In the genomic region with DNA sequence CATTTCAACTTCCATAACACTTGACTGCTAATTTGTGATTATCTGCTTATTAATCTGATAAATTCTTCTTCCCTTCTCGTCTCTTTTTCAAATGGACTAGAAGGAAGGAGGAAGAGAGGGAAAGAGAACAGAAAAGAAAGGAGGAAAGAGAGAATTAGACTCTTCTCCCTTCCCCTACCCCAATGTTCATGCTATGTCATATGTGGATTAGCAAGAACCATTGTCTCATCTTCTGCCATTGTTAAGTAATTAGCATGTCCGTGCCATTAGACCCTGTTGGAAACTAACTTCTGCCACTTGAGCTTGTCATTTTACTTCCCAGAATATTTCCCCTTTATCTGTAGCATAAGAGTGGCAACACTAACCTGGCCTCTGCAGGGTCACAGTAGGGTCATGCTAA, we compare ENCODE assay signal across 10 mouse cellular contexts.
DNase-seq lines count a peak whose midpoint lies in the region; ATAC-seq and TF ChIP-seq lines count a peak whose summit lies in the region.
"Had no signal": no experiment of that assay in that cellular context is flagged by ENCODE, and none has a peak within 500 bp of the region (broad histone marks: within the 10 kb centered on the region; RNA-seq: fewer than 3 reads in every experiment).

No protein-coding gene starts in this region.

- no peak for TF ChIP-seq EP300 in stomach, postnatal 0 days (optimal IDR thresholded peaks at IDR 0.05)

- intact Hi-C loops in heart, postnatal 10 days (cut with DNase I): loop anchor here (2.0 to 10.0 kb wide), 4 partner anchors 18 to 624 kb away; a partner anchor contains a TSS

- no peaks in the 10 kb centered on the region for H3K9me3 ChIP-seq in heart, embryonic 10.5 days
- no peaks in the 10 kb centered on the region for H3K9me3 ChIP-seq in stomach, embryonic 16.5 days (replicated peaks; ENCODE audit: control insufficient read depth, low read length)
- H3K9me3 ChIP-seq in stomach, postnatal 0 days (ENCODE audit: control insufficient read depth, low read length): no peaks in the 10 kb centered on the region
- H3K9me3 ChIP-seq in midbrain, embryonic 12.5 days: no peaks in the 10 kb centered on the region
- H3K9me3 ChIP-seq: embryonic facial prominence, embryonic 12.5 days; megakaryocyte, embryonic 14.5 days had no signal

- WGBS in heart, embryonic 10.5 days: 21% methylated on average over 2 of the region's 2 CpGs
- WGBS in stomach, embryonic 16.5 days: 23% methylated on average over 2 of the region's 2 CpGs
- 21% methylated on average over 2 of the region's 2 CpGs for WGBS in stomach, postnatal 0 days
- WGBS in midbrain, embryonic 12.5 days: 19% methylated on average over 2 of the region's 2 CpGs

- DNase-seq in heart, embryonic 10.5 days (ENCODE audit: low spot score): no peak
- DNase-seq in heart, postnatal 10 days: no peak
- no peak for DNase-seq in stomach, postnatal 0 days (ENCODE audit: low spot score)
- DNase-seq in spleen, postnatal 4 days (ENCODE audit: low spot score in 2 of 2): no peak

- H3K4me3 ChIP-seq in heart, embryonic 10.5 days: no peak overlapping the region
- no peak overlapping the region for H3K4me3 ChIP-seq in stomach, embryonic 16.5 days (replicated peaks; ENCODE audit: low read length)
- no peak overlapping the region for H3K4me3 ChIP-seq in stomach, postnatal 0 days (ENCODE audit: low read depth, low read length)
- no peak overlapping the region for H3K4me3 ChIP-seq in midbrain, embryonic 12.5 days
- H3K4me3 ChIP-seq: embryonic facial prominence, embryonic 12.5 days had no signal

- H3K4me1 ChIP-seq in heart, embryonic 10.5 days: peaks cover 3% of the 10 kb centered on the region; the same call in 1 of the 2 replicates
- H3K4me1 ChIP-seq in stomach, embryonic 16.5 days (ENCODE audit: control insufficient read depth, insufficient read depth, low read length): no peaks in the 10 kb centered on the region; the same call in 1 of the 2 replicates
- no peaks in the 10 kb centered on the region for H3K4me1 ChIP-seq in stomach, postnatal 0 days (replicated peaks; ENCODE audit: control insufficient read depth, insufficient read depth)
- H3K4me1 ChIP-seq in midbrain, embryonic 12.5 days: 0 out of 2 replicates have a peak, but pooled peaks cover 2% of the 10 kb centered on the region
- H3K4me1 ChIP-seq: embryonic facial prominence, embryonic 12.5 days had no signal

- no peaks in the 10 kb centered on the region for H3K36me3 ChIP-seq in heart, embryonic 10.5 days
- H3K36me3 ChIP-seq in stomach, embryonic 16.5 days (ENCODE audit: control insufficient read depth, insufficient read depth, low read length): no peaks in the 10 kb centered on the region
- no peaks in the 10 kb centered on the region for H3K36me3 ChIP-seq in stomach, postnatal 0 days (ENCODE audit: control insufficient read depth, insufficient read depth, low read length)
- H3K36me3 ChIP-seq in midbrain, embryonic 12.5 days: no peaks in the 10 kb centered on the region
- H3K36me3 ChIP-seq: embryonic facial prominence, embryonic 12.5 days had no signal

- no peak for ATAC-seq in stomach, embryonic 16.5 days (ENCODE audit: insufficient read depth, low FRiP score)
- no peak for ATAC-seq in stomach, postnatal 0 days (ENCODE audit: low FRiP score, low TSS enrichment)
- 0 out of 2 replicates have a peak, but pooled peaks have one; percentile 21 for ATAC-seq in midbrain, embryonic 12.5 days (ENCODE audit: low FRiP score, low read depth)
- ATAC-seq in monocyte, adult 5-6 weeks (replicated peaks; ENCODE audit: insufficient number of reproducible peaks, low FRiP score, low TSS enrichment, poor library complexity, severe bottlenecking): no peak
- ATAC-seq in megakaryocyte progenitor cell, adult 5-6 weeks (replicated peaks; ENCODE audit: poor library complexity): no peak

- no peak overlapping the region for H3K9ac ChIP-seq in stomach, embryonic 16.5 days (ENCODE audit: low read length)
- no peak overlapping the region for H3K9ac ChIP-seq in stomach, postnatal 0 days (ENCODE audit: low read length)
- no peak overlapping the region for H3K9ac ChIP-seq in midbrain, embryonic 12.5 days (replicated peaks)
- H3K9ac ChIP-seq: embryonic facial prominence, embryonic 12.5 days had no signal

- no peaks in the 10 kb centered on the region for H3K27me3 ChIP-seq in heart, embryonic 10.5 days (ENCODE audit: insufficient read depth, poor library complexity, severe bottlenecking)
- H3K27me3 ChIP-seq in stomach, embryonic 16.5 days (ENCODE audit: control insufficient read depth, insufficient read depth, low read length): no peaks in the 10 kb centered on the region
- no peaks in the 10 kb centered on the region for H3K27me3 ChIP-seq in stomach, postnatal 0 days (ENCODE audit: control insufficient read depth, insufficient read depth, low read length)
- H3K27me3 ChIP-seq in midbrain, embryonic 12.5 days: no peaks in the 10 kb centered on the region
- H3K27me3 ChIP-seq: embryonic facial prominence, embryonic 12.5 days; megakaryocyte, embryonic 14.5 days had no signal

- TF ChIP-seq CTCF in stomach, postnatal 0 days (IDR thresholded peaks at IDR 0.05; ENCODE audit: low read depth): no peak

- H3K27ac ChIP-seq in heart, embryonic 10.5 days: peak overlapping the region; percentile 25; the same call in 1 of the 2 replicates
- H3K27ac ChIP-seq in stomach, embryonic 16.5 days (ENCODE audit: low read length): peak overlapping the region; percentile 33
- H3K27ac ChIP-seq in stomach, postnatal 0 days (replicated peaks): no peak overlapping the region
- H3K27ac ChIP-seq in midbrain, embryonic 12.5 days (replicated peaks): no peak overlapping the region
- H3K27ac ChIP-seq: embryonic facial prominence, embryonic 12.5 days had no signal

- no peak overlapping the region for H3K4me2 ChIP-seq in stomach, embryonic 16.5 days (ENCODE audit: low read depth, low read length)
- no peak overlapping the region for H3K4me2 ChIP-seq in stomach, postnatal 0 days (replicated peaks; ENCODE audit: low read depth)
- peak overlapping the region; percentile 23; the same call in 1 of the 2 replicates for H3K4me2 ChIP-seq in midbrain, embryonic 12.5 days (replicated peaks)
- H3K4me2 ChIP-seq: embryonic facial prominence, embryonic 12.5 days had no signal

Comparison
In these comparisons a context has a peak if more than half of its experiments do, and no peak if none do; other contexts are left out.
1. H3K27ac ChIP-seq: peak in heart, embryonic 10.5 days (single experiment) and stomach, embryonic 16.5 days (single experiment); none in stomach, postnatal 0 days (single experiment) and midbrain, embryonic 12.5 days (single experiment).